Mouse (Mus musculus): Measurements from ENCODE around the gene Ccdc34.
A peak's percentile ranks its signal among the peaks of the same experiment; 100 is the strongest.
"Not testable (repeated sequence)": the region's sequence is repeated elsewhere in the genome, so short reads cannot be mapped to it uniquely, and the experiment has no call there.

Gene Ccdc34

DNA sequence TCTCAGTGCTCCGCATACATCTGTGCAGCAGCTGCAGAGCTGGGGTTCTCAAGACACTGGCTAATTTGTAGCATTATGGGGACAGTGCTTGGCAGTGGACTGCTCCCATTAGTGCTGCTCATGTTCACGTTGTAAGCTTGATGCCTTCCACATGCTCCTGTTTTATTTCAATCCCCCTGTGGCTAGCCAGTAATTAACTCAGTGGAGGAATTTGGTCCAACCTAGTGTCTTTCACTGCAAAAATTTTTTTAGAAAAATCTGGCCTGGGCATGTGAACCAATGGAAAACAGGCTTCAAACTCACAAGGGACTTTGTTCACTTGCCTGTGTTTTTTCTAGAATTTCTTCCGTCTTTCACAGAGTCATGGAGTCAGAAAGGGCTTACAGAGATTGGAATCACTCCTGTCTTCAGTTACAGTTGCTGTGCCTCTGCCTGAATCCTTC is 68.1 kb downstream of the Ccdc34 start:
- no peak for DNase-seq

DNA sequence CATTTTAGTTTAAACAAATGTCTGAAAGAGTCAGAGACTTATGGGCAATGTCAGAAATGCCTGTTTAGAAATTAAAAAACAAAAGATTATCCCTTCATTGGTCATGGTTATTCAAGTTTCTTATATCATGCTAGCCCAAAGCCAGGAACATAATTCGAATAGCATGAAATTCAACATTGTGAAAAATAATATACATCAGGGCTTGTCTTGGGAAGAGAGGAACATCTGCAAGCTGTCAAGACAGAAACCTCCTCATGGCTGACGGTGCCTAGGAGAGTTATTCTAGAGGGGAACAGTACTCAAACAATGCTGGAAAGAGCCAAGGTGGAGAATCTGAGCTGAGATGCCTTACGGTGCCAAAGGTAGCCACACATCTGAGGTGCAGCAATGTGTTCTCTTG is 96.5 kb downstream of the Ccdc34 start:
- DNase-seq: no peak

DNA sequence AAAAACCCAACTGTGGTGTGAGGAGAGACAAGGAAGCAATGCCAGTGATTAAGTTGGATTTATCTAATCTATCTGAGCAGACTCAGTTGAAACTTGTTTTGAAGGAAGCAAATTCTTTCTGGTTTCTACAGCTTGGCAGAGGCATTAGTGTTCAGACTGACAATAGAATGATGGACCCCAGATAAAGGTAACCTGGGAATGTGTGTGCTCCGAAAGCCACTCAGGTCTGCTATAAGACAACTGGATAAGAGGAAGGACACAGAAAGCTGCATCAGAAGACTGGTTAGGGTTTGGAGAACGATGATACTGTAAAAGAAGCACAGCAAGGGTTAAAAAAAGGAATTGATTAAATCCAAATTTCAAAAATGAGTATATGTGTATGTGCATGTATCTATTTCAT is 111.8 kb downstream of the Ccdc34 start:
- DNase-seq: no peak

DNA sequence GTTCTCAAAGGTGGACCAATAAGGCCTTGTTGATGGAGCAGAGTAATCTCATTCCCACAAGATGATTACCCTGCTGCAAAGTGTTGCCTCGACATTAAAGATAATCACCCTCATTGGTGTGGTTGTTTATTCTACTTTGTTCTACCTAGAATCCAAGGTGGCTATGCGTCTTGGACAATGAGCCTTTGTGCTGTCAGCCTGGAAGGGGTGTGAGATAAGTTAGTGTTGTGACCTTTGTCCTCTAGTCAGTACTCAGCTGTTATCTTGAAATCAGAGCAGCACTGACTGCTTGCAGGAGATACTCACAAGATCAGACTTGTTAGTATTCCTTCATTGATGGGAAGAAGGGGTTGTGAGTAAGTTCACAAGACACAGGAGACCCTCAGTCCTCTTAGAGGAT is 114.0 kb downstream of the Ccdc34 start:
- no peak for DNase-seq

DNA sequence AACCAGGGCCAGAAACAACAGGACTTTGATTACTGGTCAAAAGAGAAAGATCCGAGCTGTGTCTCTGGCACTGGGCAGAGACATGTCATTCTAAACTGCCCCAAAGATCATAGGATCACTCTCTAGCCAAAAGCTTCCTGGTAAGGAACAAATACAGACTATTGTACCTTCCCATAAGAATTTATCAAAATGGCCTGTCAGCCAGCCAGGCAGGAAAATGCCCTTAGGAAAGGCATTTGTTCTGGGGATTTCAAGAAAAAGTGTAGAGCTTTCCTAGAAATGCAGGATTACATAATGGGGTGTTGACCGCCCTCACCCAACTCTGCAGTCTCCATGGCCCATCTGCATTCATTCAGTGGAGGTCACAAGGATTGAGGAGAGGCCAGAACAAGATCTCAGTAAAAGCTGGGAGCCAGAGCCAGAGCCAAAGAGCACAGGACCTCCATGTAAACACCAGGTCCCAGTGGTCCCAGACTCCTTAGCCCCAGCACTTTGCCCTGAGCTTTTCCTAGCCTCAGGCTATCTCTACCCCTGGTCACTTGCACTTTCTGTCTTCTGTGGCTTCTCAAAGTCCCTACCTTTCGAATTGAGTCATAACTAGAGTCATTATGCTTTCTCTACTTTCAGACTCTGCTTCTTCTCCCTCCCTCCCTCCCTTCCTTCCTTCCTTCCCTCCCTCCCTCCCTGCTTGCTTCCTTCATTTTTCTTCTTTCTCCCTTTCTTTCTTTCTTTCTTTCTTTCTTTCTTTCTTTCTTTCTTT is 115.9 kb downstream of the Ccdc34 start:
- no peak for DNase-seq

DNA sequence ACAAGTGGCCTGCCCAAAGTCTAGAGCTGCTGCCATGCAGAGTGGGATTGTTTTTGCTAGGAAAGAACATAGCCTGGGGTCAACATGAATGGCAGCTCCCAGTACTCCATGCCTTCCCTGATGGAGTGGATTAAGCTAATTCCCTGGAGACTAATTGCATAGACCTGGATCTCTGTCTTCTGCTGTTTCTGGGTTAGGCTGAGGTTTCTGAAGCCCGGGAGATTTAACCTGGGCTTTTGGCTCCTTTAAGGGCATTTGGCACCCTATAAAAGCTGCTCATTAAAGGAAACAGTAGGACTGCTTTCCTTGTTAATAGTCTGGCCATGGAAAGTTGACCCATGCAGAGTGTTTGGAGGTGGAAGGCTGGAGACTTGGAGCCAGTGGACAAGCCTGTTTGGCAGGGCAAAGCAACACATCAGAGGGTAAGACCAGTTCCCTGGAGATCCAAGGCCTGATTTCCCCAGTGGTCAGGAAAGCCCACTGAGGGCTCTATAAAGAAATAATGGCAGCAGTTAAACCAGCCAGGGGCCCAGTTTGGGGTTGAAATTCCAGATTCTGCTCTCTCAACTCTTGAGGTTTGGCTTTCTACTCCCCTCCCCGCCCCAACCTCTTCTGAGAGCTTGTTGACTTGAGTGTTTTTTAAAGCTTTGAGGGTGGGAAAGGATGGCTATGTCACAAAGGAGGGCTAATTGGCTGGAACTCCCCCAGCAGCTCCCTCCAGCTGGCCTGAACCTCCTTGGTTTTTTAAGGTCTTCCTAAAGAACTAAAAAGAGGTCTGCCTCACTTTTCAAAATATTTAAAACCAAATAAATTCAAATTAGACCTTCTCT is 117.4 kb downstream of the Ccdc34 start:
- DNase-seq: no peak

DNA sequence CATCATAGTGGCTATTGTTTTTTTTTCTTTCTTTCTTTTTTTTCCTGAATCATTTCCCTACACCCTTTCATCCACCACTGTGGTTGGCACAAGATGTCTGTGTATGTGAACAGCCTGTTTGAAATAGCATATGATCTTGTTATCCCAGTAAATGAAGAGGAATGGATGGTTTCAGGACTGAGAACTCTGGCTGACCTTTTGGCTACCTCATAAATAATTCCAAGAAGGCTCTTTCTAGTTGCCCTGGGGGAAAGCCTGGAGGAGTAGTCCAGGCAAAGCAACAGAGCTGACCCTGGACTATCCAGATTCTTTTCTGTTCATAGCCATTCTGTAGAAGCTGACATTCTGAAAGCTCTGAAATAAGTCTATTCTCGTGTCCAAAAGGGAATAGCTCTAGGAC is 119.7 kb downstream of the Ccdc34 start:
- DNase-seq: no peak

DNA sequence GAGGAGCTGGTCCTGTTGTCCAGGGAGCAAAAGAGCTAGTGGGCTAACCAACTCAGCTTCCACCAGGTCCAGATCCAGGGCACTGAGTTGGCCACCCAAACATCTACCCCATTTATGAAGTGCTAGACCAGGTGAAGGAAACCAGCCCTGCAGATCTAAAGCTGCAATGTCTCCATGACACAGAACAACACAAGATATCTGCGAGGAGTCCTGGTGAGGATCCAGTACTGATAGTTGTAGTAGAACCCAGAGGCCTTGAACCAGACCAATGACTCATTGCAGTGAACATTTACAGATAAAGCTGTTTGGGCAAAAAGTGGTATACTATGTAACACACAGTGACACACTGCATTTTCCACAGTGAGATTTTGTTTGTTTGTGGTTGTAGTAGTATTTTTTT is 120.5 kb downstream of the Ccdc34 start:
- no peak for DNase-seq

DNA sequence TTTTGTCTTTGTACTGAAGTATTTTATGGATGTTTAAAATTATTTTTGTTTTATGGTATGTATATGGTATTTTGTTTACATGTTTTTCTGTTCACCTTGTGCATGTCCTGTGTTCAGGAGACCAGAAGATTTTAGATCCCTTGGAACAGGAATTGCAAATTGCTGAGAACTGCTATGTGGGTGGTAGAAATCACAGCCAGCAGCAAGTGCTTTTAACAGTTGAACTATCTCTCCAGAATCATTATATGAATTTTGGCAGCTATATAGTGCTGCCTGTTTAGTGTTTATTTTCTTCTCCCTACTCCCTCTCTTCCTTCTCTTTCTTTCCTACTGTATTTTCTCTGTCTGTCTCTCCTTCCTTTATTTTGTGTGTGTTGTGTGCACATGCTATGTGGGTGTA is 130.4 kb downstream of the Ccdc34 start:
- not testable (repeated sequence) for DNase-seq

DNA sequence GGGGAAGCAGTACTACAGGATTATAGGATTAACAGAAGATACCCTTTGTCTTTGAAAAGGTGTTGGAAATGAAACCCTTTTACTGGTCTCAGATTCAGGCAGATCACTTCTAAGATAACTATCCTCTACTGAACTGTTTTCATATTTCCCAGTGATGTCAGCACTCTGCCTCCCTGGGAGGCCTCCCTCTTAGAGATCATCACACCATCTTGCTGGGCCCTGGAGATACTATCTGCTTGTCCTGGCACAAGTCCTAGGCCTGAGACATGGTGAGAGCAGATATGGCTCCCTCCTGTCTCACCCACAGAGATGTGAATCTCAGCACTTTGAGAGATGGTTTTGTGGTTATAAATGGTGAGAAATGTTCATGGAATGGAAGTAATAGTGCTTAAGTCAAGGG is 131.6 kb downstream of the Ccdc34 start:
- no peak for DNase-seq

DNA sequence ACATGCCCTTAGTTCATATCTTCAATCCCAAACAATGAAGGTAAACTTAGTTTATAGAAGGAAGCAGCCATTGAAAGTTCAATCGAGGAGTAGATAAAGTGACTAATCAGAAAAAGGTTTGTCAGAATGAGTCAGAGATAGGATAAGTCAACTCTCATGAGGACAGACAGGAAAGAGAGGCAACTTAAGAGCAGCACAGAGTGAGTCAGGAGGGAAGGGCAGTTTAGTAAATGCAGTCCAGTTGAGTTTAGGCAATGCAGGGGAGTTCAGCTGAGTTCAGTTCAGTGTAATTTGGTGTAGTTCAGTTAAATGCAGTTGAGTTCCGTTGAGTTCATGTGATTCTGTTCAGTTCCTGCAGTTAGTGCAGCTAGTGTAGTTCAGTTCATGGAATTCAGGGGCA is 138.7 kb downstream of the Ccdc34 start:
- no peak for DNase-seq

DNA sequence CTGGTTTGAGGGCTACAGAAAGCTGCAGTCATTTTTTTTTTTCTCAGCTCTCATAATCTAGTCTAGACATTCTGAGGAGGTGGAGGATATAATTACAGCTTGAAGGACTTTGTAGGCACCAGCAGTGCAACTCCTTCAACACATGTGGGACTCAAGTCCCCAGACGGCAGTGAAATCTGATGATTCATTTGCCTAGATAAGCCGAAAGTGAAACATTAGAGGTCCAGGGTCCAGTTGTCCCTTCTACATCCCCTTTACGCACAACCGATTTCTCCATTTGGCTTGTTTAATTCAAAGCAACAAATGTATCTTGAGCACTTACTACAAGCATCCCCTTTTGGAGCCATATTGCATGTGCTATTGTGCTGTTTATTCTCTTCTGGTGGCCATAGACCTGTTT is 147.4 kb downstream of the Ccdc34 start:
- DNase-seq: no peak

DNA sequence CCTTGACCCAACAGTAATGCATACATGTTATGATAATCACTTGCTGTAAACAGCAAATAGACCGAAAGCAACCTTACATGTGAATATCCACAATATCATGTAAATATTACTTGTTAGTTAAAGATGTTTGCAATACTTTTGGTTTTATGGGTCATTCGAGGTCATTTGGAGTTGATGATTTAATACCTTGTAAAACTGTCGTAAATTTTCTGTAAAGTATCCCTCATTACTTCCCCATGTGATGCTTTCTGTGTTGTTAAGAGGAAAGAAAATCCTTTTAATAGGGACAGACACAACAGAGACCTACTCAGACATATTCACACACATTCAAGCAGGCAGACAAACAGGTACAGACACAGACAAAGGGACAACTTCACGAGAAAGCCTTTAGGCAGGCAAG is 150.1 kb downstream of the Ccdc34 start:
- no peak for DNase-seq

DNA sequence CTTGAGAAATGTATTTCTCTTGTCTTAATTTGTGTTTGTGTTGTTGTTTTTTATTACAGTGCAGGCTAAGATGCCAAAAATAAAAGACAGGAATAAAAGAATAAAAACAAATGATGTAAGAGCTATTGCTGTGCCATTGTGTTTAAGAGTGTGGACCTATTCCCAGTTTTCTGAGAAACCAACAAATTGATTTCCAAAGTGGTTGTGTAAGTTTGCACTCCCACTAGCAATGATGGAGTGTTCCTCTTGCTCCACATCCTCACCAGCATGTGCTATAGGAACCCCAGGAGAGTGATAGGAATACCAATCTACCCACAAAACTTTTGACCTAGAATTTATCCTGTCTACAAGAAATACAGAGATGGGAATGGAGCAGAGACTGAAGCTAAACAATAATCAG is 150.7 kb downstream of the Ccdc34 start:
- DNase-seq: no peak

DNA sequence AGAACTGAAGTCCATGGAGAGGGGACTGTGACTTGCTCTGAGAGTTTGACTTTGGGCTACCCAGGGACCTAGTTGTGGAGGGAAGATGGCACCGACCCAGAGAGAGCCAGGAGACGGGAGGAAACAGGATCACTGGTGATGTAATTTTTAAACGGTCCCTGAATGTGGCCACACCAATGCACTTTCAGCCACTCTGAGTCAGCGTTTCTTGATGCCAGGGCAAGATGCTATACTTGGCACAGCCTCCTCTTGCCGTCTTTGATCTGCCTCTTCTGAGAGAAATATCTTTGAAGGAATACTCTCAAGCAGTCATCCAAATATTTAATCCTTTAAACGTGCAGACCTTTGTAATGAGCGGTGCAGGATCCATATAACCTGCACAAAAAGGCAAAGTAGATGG is 154.8 kb downstream of the Ccdc34 start:
- DNase-seq: no peak

DNA sequence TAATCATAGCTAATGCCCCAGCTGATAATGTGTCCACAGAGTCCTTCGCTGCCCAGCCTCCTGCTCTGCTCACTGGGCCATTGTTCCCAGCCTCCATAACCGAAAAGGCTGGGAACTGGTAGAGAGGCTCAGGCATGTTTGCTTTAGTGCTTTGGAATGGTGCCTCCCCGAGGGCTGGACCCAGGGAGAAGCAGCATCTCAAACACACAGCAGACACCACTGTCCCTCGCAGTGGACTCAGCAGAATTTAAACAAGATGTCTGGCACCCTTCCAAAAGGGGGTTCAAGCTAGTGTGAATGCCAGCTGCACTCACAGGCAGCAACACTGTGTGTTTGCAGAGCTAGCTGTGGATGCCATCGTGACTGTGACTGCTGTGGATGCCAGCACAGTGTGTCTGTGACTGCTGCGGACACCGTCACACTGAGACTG is 156.2 kb downstream of the Ccdc34 start:
- DNase-seq: peak; percentile 16

DNA sequence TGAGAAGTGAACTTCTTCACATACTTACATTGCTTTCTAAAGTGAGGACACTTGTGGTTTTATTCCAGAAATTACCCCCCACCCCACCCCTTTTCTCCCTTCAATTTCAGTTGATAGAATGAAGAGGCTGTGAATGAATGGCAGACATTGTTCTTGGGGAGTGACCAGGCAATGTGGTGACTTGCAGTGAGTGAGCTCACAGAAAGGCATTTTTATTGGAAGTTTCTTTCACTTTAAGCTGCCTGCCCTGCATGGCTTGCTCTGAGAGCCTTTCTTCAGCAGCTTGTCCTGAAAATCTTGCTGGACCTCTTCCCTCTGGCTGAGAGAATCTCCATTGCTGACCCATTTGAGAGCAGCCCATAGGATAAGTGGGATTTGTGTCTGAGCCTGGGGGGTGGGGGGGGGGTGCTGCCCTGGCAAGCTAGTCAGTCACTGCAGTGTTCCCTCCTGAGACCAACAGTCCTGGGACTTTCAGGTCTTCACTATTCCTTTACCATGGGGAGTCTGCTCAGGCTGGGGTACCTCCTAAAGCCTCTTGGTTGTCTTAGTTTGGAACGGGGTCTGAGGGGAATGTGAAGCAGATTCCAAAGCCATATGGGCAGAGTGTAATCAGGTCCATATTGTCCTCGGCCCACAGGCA is 159.3 kb downstream of the Ccdc34 start:
- no peak for DNase-seq

DNA sequence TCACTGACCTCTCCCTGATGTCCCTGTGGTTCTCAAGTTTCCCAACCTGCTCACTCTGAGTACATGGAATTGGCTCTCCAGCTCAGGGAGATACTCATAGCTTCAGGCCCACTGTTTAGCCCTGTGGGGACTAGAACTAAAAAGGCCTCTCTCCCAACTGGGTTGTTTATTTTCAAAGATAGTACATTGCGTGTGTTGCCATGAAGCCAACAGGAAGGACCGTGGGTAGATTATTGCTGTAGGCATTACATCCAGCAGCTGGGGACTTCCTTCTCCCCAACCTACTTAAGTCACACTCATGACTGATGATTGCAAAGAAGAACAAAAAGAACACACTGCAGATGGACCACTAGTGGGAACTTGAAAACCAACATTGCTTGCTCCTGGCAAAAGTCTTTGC is 159.8 kb downstream of the Ccdc34 start:
- no peak for DNase-seq

DNA sequence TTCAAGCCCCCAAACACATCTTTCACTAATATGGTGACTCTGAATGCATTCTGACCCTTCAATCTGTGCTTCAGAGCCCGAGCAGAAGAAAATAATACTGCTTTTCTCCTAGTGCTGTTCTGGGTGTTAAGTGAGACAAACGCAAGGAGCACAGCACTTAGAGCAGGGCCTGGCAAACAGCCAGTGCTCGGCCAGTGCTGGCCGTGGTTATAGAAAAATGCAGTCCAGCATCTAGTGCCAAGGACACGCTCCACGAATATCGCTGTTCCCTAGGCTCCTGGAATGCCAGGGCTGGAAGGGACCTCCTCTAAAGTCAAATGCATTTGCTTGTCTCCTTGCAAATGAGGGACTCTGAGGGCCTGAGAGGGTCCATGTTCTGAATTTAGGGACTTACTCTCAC is 160.3 kb downstream of the Ccdc34 start:
- no peak for DNase-seq

DNA sequence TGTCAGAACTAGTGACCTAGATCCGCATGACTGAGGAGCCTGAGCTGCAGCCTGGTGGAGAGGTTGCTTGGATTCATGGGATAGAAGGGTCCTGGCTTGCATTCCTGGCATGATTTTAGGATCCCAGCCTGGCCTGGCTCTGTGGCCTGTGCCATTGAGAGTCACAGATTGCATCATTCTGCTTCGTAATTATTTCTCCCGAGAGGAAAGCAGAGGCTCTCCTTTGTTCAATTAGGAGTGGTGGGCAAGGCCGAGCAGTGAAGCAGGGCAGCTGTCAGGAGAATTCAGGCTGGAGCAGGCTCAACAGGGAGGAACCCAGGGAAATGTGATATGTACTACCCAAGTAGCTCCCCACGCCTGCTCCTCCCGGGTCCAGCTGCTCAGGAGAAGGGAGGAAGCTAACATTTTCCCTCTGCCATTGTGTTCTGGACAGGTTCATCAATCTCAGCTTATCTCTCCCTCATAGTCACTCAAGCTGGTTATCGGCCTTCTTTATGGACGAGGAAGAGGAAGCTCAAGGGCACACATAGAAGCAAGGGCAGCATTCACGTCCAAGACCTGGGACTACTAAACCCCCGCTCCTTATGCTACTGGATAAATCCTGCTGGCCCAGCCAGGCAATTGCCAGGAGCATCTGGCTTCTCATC is 162.2 kb downstream of the Ccdc34 start:
- no peak for DNase-seq

DNA sequence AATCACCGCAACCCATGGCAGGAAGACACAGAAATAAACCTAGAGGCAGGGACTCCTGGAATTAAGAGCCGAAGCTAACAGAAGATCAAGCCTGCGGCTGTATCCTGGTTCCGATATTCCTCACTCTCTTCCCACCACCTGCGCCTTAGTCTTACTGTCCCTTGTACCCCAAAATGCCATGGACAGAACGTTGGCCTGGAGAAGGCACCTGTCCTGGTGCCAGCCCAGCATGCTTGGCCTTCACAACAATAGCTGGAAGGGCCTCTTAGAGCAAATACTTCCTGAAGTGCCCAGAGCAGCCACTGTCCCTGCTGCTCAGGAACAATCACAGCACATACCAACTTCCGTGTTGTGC is 162.7 kb downstream of the Ccdc34 start:
- no peak for DNase-seq

DNA sequence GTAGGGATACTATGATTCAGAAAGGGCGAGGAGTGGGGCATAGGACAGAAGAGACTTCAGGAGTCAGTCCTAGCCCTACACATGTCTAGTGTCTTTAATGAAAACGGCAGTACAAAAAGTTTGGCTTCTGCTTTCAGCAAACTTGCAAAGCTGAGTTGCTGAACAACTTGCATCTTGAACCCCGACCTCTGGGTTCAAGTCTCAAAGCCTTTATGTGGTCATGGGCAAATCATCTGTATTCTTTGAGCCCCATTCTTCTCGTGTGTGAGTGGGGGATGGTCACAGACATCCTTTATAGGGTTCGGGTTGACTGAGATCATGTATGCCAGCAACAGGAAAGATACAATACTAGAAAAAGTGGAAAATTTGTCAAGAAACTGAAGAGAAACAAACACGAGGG is 164.0 kb downstream of the Ccdc34 start:
- no peak for DNase-seq

DNA sequence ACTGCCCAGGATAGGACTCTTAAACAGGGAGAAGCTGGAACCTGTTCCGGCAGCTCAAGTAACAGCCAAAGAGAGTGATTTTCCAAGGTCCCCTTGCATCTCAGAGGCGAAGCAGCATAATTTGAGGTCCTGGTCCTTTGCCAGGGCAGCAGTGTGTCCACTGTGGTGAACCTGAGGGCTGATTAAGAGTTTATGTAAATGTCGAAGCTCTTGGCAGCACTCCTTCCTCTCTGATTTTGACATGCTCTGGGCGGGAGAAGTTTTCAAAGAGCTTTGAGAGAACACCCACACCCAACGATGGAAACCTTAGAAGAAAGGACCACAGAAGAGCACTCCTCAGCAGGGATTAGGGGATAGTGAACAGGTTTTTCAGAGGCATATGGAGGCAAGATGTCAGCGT is 164.6 kb downstream of the Ccdc34 start:
- DNase-seq: no peak

Measured in right cerebral cortex, postnatal 4 days (tissue).